Comparison of ENCODE assay signal across 10 mouse cellular contexts in genomic region chr10:108389927-108390287, GRCm38 (mm10). TPM values are rescaled to one million over a fixed set of nuclear protein-coding genes. Genes with fewer than 3 reads are reported as not detected.
DNase-seq lines count a peak whose midpoint lies in the region; ATAC-seq and TF ChIP-seq lines count a peak whose summit lies in the region.
"Had no signal": no experiment of that assay in that cellular context is flagged by ENCODE, and none has a peak within 500 bp of the region (broad histone marks: within the 10 kb centered on the region; RNA-seq: fewer than 3 reads in every experiment).

No protein-coding gene starts in this region.

- no peak for DNase-seq in heart, postnatal 36 days
- peak; percentile 17 for DNase-seq in adipocyte (ENCODE audit: low spot score)
- peak; percentile 28 for DNase-seq in hindlimb bud, embryonic 11.5 days (ENCODE audit: extremely low spot score, low read depth, low spot score)
- peak; percentile 33 for DNase-seq in midbrain, embryonic 14.5 days
- no peak for DNase-seq in left cerebral cortex, adult 8-10 months (ENCODE audit: low spot score in 2 of 2)
- DNase-seq in right cerebral cortex, adult 2 months (ENCODE audit: low spot score in 2 of 2) = no peak
- no peak for DNase-seq in thymus, adult 2 months
- DNase-seq: thymus, postnatal 4 days had no signal

- H3K4me2 ChIP-seq in heart, embryonic 15.5 days = no peak overlapping the region
- H3K4me2 ChIP-seq in midbrain, embryonic 14.5 days (ENCODE audit: low read length) = no peak overlapping the region

- no peak overlapping the region for H3K9ac ChIP-seq in heart, embryonic 15.5 days
- H3K9ac ChIP-seq in midbrain, embryonic 14.5 days (replicated peaks; ENCODE audit: low read length) = no peak overlapping the region
- H3K9ac ChIP-seq: liver, embryonic 14.5 days had no signal

- no peak overlapping the region for H3K27ac ChIP-seq in heart, embryonic 15.5 days
- H3K27ac ChIP-seq in midbrain, embryonic 14.5 days (replicated peaks; ENCODE audit: low read depth, low read length) = no peak overlapping the region
- H3K27ac ChIP-seq in thymus, adult 2 months (ENCODE audit: control insufficient read depth, insufficient read depth, low read length) = no peak overlapping the region
- H3K27ac ChIP-seq: liver, embryonic 14.5 days had no signal

- no peak overlapping the region for H3K4me3 ChIP-seq in heart, embryonic 15.5 days
- H3K4me3 ChIP-seq in midbrain, embryonic 14.5 days (replicated peaks; ENCODE audit: low read depth, low read length) = no peak overlapping the region
- no peak overlapping the region for H3K4me3 ChIP-seq in thymus, adult 2 months (ENCODE audit: control insufficient read depth, insufficient read depth, low read length)

- H3K4me1 ChIP-seq in heart, embryonic 15.5 days (replicated peaks) = peaks cover 18% of the 10 kb centered on the region; the same call in 1 of the 2 replicates
- no peaks in the 10 kb centered on the region for H3K4me1 ChIP-seq in midbrain, embryonic 14.5 days (ENCODE audit: control insufficient read depth, insufficient read depth, low read length)
- no peaks in the 10 kb centered on the region for H3K4me1 ChIP-seq in thymus, adult 2 months (replicated peaks; ENCODE audit: control insufficient read depth, insufficient read depth, low read length)

- peak; percentile 62; the same call in 1 of the 2 replicates for ATAC-seq in heart, embryonic 15.5 days (replicated peaks; ENCODE audit: insufficient number of reproducible peaks, insufficient read depth, low FRiP score, low read depth)
- peak; percentile 27; the same call in 1 of the 2 replicates for ATAC-seq in midbrain, embryonic 14.5 days (ENCODE audit: low FRiP score, low TSS enrichment)

- 25% methylated on average over 4 of the region's 4 CpGs for WGBS in heart, embryonic 15.5 days
- 15% methylated on average over 4 of the region's 4 CpGs for WGBS in midbrain, embryonic 14.5 days
- 68% methylated on average over 4 of the region's 4 CpGs for WGBS in thymus, adult 2 months

- TF ChIP-seq POLR2A in thymus, adult 2 months (IDR thresholded peaks at IDR 0.05; ENCODE audit: control insufficient read depth, extremely low read depth, insufficient read depth, low read length, poor library complexity) = no peak

- no peak for TF ChIP-seq CTCF in thymus, adult 2 months (IDR thresholded peaks at IDR 0.05; ENCODE audit: borderline replicate concordance, control insufficient read depth, extremely low read depth, insufficient read depth, low read length, poor library complexity)

- no peaks in the 10 kb centered on the region for H3K36me3 ChIP-seq in heart, embryonic 15.5 days
- H3K36me3 ChIP-seq in midbrain, embryonic 14.5 days (ENCODE audit: control insufficient read depth, insufficient read depth, low read length) = no peaks in the 10 kb centered on the region
- no peaks in the 10 kb centered on the region for H3K36me3 ChIP-seq in thymus, adult 2 months (ENCODE audit: control insufficient read depth, insufficient read depth, low read length)

- intact Hi-C loops in heart, postnatal 36 days (cut with DNase I) = no loop called here

- H3K27me3 ChIP-seq in heart, embryonic 15.5 days = no peaks in the 10 kb centered on the region
- no peaks in the 10 kb centered on the region for H3K27me3 ChIP-seq in midbrain, embryonic 14.5 days (ENCODE audit: control insufficient read depth, insufficient read depth, low read length)
- no peaks in the 10 kb centered on the region for H3K27me3 ChIP-seq in thymus, adult 2 months (ENCODE audit: control insufficient read depth, insufficient read depth, low read length)

- no peaks in the 10 kb centered on the region for H3K9me3 ChIP-seq in heart, embryonic 15.5 days (replicated peaks)
- no peaks in the 10 kb centered on the region for H3K9me3 ChIP-seq in midbrain, embryonic 14.5 days (ENCODE audit: control insufficient read depth, low read length)

RNA-seq across cellular contexts. Expression of gene Pawr, which starts 58.0 kb away (rescaled TPM):
- 7.2 and 8.9 TPM in 2 replicates for polyA plus RNA-seq in heart, embryonic 15.5 days (2015; fragmentation: Nextera tagmentation; extraction: Ambion mirVana)
- total RNA-seq in heart, postnatal 36 days (2021) = 1 to 10 TPM; 3.2 to 3.5 TPM
- polyA plus RNA-seq in midbrain, embryonic 14.5 days (2014; fragmentation: Nextera tagmentation; extraction: Ambion mirVana) = 2.2 and 2.7 TPM in 2 replicates
- 1 to 10 TPM; 2.2 to 3.4 (median 2.3) TPM for total RNA-seq in left cerebral cortex, adult 8-10 months (2022)
- 3.9 and 7.0 TPM in 2 replicates for polyA plus RNA-seq in thymus, adult 2 months (2012; rRNA removed)

Comparison
In these comparisons a context has a peak if more than half of its experiments do, and no peak if none do; other contexts are left out.
1. DNase-seq: peak in adipocyte (single experiment), hindlimb bud, embryonic 11.5 days (single experiment) and midbrain, embryonic 14.5 days (single experiment); none in heart, postnatal 36 days (0 of 2), left cerebral cortex, adult 8-10 months (0 of 2), right cerebral cortex, adult 2 months (0 of 2) and thymus, adult 2 months (single experiment).